ENCODE assay signal across 19 mouse cellular contexts in the genomic region with DNA sequence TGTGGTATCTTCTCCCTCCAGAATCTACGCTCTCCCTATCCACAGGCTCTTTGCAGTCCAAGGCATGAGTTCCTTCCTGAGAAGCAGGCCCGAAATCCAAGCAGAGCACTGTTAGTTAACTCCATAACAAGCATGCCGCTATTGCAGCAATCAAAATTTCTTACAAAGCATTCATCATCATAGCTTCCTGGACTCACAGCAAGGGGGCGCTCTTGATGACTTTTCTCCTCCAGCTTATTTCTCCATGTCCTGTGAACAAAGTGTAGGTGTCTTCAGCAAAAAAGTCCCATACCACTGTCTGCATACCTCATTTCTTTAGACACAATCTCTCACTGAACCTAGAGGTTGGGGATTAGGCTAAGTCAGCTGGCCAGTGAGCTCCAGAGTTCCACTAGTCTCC.
DNase-seq lines count a peak whose midpoint lies in the region; ATAC-seq and TF ChIP-seq lines count a peak whose summit lies in the region.
"Had no signal": no experiment of that assay in that cellular context is flagged by ENCODE, and none has a peak within 500 bp of the region (broad histone marks: within the 10 kb centered on the region; RNA-seq: fewer than 3 reads in every experiment).

No protein-coding gene starts in this region.

- no peaks in the 10 kb centered on the region for H3K36me3 ChIP-seq in liver, embryonic 14.5 days (replicated peaks; ENCODE audit: control insufficient read depth, insufficient read depth, low read depth)
- H3K36me3 ChIP-seq in liver, embryonic 11.5 days (ENCODE audit: control insufficient read depth, insufficient read depth, low read length) = no peaks in the 10 kb centered on the region
- H3K36me3 ChIP-seq in ES-E14 (ENCODE audit: control insufficient read depth, insufficient read depth, low read length, poor library complexity, severe bottlenecking) = no peaks in the 10 kb centered on the region
- H3K36me3 ChIP-seq: embryonic facial prominence, embryonic 12.5 days; forebrain, embryonic 10.5 days had no signal

- peak; percentile 35 for TF ChIP-seq CTCF in gastrocnemius, adult 2 months (IDR thresholded peaks at IDR 0.05)
- peak; percentile 42 for TF ChIP-seq CTCF in liver, embryonic 14.5 days (IDR thresholded peaks at IDR 0.05; ENCODE audit: low read depth)

- peaks cover 6 to 8% of the 10 kb centered on the region in 2 experiments for H3K4me1 ChIP-seq in liver, embryonic 14.5 days (replicated peaks; ENCODE audit: control insufficient read depth in 2 of 2, insufficient read depth in 2 of 2, low read length in 1 of 2)
- peaks cover 3% of the 10 kb centered on the region; the same call in 1 of the 2 replicates for H3K4me1 ChIP-seq in liver, embryonic 11.5 days (replicated peaks; ENCODE audit: control insufficient read depth, insufficient read depth, low read length)
- H3K4me1 ChIP-seq in ES-E14 (ENCODE audit: control insufficient read depth in 2 of 2, insufficient read depth in 2 of 2, low read length in 2 of 2, poor library complexity in 1 of 2) = no peaks in the 10 kb centered on the region

- H3K4me2 ChIP-seq in liver, embryonic 14.5 days (ENCODE audit: low read depth) = no peak overlapping the region
- H3K4me2 ChIP-seq in liver, embryonic 11.5 days = no peak overlapping the region
- H3K4me2 ChIP-seq: embryonic facial prominence, embryonic 12.5 days had no signal

- H3K4me3 ChIP-seq in gastrocnemius, adult 2 months = no peak overlapping the region
- no peak overlapping the region for H3K4me3 ChIP-seq in liver, embryonic 14.5 days (ENCODE audit: insufficient read depth in 1 of 2, low read depth in 2 of 2, low read length in 2 of 2)
- no peak overlapping the region for H3K4me3 ChIP-seq in liver, embryonic 11.5 days (ENCODE audit: low read depth, low read length)
- no peak overlapping the region for H3K4me3 ChIP-seq in ES-E14 (ENCODE audit: insufficient read depth in 1 of 2, low read depth in 1 of 2, low read length in 2 of 2, poor library complexity in 1 of 2, severe bottlenecking in 1 of 2)
- H3K4me3 ChIP-seq: embryonic facial prominence, embryonic 12.5 days; forebrain, embryonic 10.5 days had no signal

- no peak overlapping the region for H3K9ac ChIP-seq in liver, embryonic 14.5 days (replicated peaks)
- no peak overlapping the region for H3K9ac ChIP-seq in liver, embryonic 11.5 days (ENCODE audit: low read depth, low read length)
- H3K9ac ChIP-seq in ES-E14 (ENCODE audit: insufficient read depth, low read depth, low read length, poor library complexity, severe bottlenecking) = no peak overlapping the region
- H3K9ac ChIP-seq: embryonic facial prominence, embryonic 12.5 days had no signal

- H3K27me3 ChIP-seq in liver, embryonic 14.5 days (ENCODE audit: control insufficient read depth, insufficient read depth, low read length) = no peaks in the 10 kb centered on the region
- H3K27me3 ChIP-seq in liver, embryonic 11.5 days (replicated peaks; ENCODE audit: control insufficient read depth, insufficient read depth, low read length) = no peaks in the 10 kb centered on the region
- H3K27me3 ChIP-seq: embryonic facial prominence, embryonic 12.5 days had no signal

- intact Hi-C loops in gastrocnemius, adult 2 months (cut with DNase I) = no loop called here

- in situ Hi-C loops in ES-E14 (cut with MboI; ENCODE audit: low sequenced_read_pairs in 2 of 2, unreplicated experiment in 2 of 2) = no loop called here

- WGBS in liver, embryonic 14.5 days (ENCODE audit: insufficient replicate concordance) = 68% methylated on average over 4 of the region's 4 CpGs
- 84% methylated on average over 4 of the region's 4 CpGs for whole genome bisulfite sequencing in liver, embryonic 11.5 days

- no peaks in the 10 kb centered on the region for H3K9me3 ChIP-seq in liver, embryonic 14.5 days (ENCODE audit: control insufficient read depth, low read length)
- no peaks in the 10 kb centered on the region for H3K9me3 ChIP-seq in liver, embryonic 11.5 days (ENCODE audit: control insufficient read depth, low read length)
- no peaks in the 10 kb centered on the region for H3K9me3 ChIP-seq in ES-E14 (ENCODE audit: control insufficient read depth, insufficient read depth, low read depth, low read length)
- H3K9me3 ChIP-seq: embryonic facial prominence, embryonic 12.5 days; forebrain, embryonic 10.5 days had no signal

- no peak for TF ChIP-seq EP300 in liver, embryonic 14.5 days (IDR thresholded peaks at IDR 0.05; ENCODE audit: low read depth)

- ATAC-seq in liver, embryonic 14.5 days (ENCODE audit: insufficient read depth) = no peak
- ATAC-seq in liver, embryonic 11.5 days (replicated peaks; ENCODE audit: low FRiP score) = no peak
- ATAC-seq: hindbrain, postnatal 0 days had no signal

- no peak overlapping the region for H3K27ac ChIP-seq in gastrocnemius, adult 2 months
- H3K27ac ChIP-seq in liver, embryonic 14.5 days = no peak overlapping the region
- no peak overlapping the region for H3K27ac ChIP-seq in liver, embryonic 11.5 days (ENCODE audit: low read depth, low read length)
- H3K27ac ChIP-seq in ES-E14 (ENCODE audit: insufficient read depth, low read depth, low read length, poor library complexity, severe bottlenecking) = no peak overlapping the region
- H3K27ac ChIP-seq: embryonic facial prominence, embryonic 12.5 days; forebrain, embryonic 10.5 days; hindbrain, postnatal 0 days; macrophage had no signal

- no peak for DNase-seq in gastrocnemius, adult 2 months
- DNase-seq in gastrocnemius, adult 8-10 months (ENCODE audit: low spot score in 2 of 2) = no peak
- DNase-seq in liver, embryonic 14.5 days (ENCODE audit: low read depth in 3 of 3, low spot score in 3 of 3) = no peak
- no peak for DNase-seq in liver, embryonic 11.5 days (ENCODE audit: low spot score)
- DNase-seq in ES-E14 (ENCODE audit: low read depth, low spot score) = peak; percentile 33
- peak; percentile 26 for DNase-seq in lung, postnatal 36 days
- no peak for DNase-seq in testis, postnatal 14 days (ENCODE audit: low spot score)
- no peak for DNase-seq in frontal cortex, postnatal 36 days (ENCODE audit: low spot score in 2 of 2)
- DNase-seq: cerebellum, adult 11 months; cerebellum, postnatal 36 days; heart, adult 18-20 months; heart, postnatal 14 days; midbrain, embryonic 14.5 days; right cerebral cortex, postnatal 4 days; thymus, postnatal 14 days had no signal

TF ChIP-seq in ES-E14, 5 proteins besides CTCF, POLR2A, EP300 and RAD21:
- TF ChIP-seq ZC3H11A (IDR thresholded peaks at IDR 0.05; ENCODE audit: borderline replicate concordance, low read depth, low read length) = 0 out of 2 replicates have a peak, but pooled peaks have one; percentile 10
- TF ChIP-seq ZNF384 (IDR thresholded peaks at IDR 0.05; ENCODE audit: low read depth, low read length) = no peak
- TF ChIP-seq MAFK (IDR thresholded peaks at IDR 0.05; ENCODE audit: insufficient read depth, low read depth, low read length) = no peak
TF ChIP-seq in ES-E14: peak in this region for 1.

Comparison
In these comparisons a context has a peak if more than half of its experiments do, and no peak if none do; other contexts are left out.
1. DNase-seq: peak in ES-E14 (single experiment) and lung, postnatal 36 days (single experiment); none in gastrocnemius, adult 2 months (single experiment), gastrocnemius, adult 8-10 months (0 of 2), liver, embryonic 14.5 days (0 of 3), liver, embryonic 11.5 days (single experiment), testis, postnatal 14 days (single experiment) and frontal cortex, postnatal 36 days (0 of 2).